Mouse (Mus musculus) lung, postnatal 0 days (tissue): Measurements from ENCODE around the gene Gm20390.

Experiments
- CTCF ChIP-seq: IDR thresholded peaks from 2 replicates; pipeline ENCODE4 v1.5.1; 2016; ENCODE audit warnings: antibody characterized with exemption, mild to moderate bottlenecking
- EP300 ChIP-seq: IDR thresholded peaks from 2 replicates; pipeline ENCODE4 v1.6.1; 2016; ENCODE audit warnings: antibody characterized with exemption, mild to moderate bottlenecking, control low read depth

GRCm38 (mm10) chr11:93940906-93941305 lies 27.2 kb downstream of the Gm20390 start:
- TF ChIP-seq CTCF, result no peak
- no peak for TF ChIP-seq EP300
